Mouse (Mus musculus) activated CD4-positive, CD25-positive, alpha-beta regulatory T cell, adult 9 weeks (primary cell): Measurements from ENCODE around the gene Rab7. TPM values are rescaled to one million over a fixed set of nuclear protein-coding genes. Genes with fewer than 3 reads are reported as not detected.

Experiments used
- polyA plus RNA-seq: library from polyadenylated mRNA; unstranded; fragments of 100-300 nt; shearing (Covaris generic); gene quantifications from one replicate; pipeline ENCODE4 v1.2.1, GENCODE M21; 2017

Rab7 gene
- 300 TPM for polyA plus RNA-seq

DNA sequence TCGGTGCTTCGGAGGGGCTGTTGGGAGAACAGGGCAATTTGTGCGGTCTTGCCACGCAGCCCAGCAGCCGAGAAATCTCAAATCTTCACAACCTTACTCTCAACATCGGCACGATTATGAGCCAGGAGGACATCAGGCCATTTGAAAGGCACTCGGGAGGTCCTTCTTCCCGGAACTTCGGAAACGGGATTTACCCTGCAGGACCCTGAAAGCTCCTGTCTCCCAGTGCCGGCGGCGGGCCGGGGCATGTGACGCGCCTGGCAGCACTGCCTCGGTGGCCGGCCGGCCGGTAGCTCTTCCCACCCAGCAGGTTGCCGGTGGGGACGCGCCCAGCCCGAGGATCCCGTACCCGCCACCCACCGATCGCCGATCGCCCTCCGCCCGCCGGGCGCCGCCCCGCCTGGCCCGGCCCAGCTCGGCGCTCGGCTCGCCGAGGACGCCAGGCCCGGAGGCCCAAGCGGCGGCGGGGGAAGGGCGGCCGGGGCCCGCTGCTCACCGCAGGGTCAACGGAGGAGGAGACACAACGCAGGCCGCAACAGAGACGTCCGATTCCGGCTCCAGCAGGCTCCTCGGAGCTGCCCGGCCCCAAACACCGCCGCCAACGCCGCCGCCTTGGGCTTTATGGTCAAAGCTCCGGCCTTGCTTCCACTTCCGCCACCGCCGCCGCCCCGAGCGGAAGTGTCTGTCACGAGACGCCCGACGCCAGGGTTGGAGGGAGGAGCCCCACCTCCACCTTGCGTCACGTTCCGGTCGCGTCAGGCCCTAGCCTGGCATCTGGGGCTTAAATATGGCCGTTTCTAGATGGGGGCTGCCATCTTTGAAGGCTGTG is at the start of gene Rab7:
Gene Rab7, minus strand, starts transcription at position 694 of the 829 bp plus-strand sequence.

DNA sequence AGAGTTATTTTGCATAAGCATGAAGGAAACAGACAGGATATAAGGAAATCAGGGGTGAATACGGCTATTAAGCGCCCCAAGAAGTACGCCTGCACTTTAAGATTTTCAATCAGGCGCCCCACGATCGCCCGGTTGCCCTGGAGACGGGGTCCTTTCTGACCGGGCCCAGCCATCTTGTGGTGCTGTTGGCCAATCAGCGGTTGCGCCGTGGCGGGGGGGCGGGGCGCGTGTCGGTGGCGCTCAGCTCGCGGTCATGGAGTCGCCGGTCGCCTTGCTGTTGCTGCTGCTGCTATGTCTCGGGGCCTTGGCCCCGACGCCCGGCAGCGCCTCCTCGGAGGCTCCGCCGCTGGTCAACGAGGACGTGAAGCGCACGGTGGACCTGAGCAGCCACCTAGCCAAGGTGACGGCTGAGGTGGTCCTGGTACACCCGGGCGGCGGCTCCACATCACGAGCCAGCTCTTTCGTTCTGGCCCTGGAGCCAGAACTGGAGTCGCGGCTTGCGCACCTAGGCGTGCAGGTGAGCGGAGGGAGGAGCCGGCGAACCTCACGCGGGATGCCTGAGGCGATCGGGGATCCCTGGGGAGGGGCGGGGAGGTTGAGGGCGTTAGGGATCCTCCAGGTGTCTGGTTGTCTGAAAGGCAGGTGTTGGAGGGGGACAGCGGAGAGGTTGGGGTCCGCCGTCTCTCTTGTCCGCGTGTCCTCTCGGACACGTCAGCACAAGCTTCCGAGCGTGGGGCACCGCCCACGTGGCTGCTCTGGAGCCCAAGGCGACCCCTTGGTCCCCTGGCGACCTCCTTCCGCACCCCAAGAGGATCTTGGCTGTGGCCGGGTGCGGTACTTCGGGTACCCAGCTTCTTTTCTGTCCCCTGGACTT is 39.4 kb upstream of the Rab7 start, which contains the start of gene Rpn1:
Gene Rpn1, plus strand, starts transcription at position 205 of the 874 bp plus-strand sequence.

DNA sequence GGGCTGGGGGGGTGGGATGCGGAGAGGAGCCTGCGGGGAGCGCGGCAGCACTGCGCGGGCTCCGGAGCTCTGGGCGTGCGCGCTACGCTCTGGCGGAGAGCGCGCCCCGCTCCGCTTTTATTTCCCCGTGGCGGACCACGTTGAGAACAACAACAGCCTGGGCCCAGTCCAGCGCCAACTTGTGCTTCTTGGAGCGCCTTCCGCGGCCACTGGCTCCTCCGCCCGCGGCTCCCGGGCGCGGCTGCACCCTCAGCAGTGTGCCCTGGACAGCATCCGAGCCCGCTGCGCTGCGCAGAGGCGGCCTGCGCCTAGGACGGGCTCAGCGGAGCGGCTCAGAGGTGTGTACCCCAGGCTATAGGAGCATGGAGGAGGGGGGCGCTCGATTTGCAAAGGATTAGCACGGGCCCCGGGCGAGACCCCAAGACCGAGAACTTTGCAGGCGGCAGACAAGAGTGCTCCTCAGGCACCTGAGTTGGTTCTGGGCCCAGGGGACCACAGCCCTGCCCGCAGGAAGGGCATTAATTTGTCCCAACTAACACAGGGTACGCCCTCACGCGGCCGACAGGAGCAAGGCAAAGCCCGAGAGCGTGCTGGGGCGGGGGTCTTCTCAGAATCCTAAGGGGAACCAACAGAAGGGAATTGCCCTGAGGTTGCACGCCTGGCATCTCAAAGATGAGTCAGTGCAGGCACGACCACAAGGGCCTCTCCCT is 63.4 kb downstream of the Rab7 start, which contains the start of gene H1fx:
Gene H1fx, minus strand, starts transcription at position 91 of the 710 bp plus-strand sequence.

Other genes with a start within 250 kb of the Rab7 start
- gene Rab43, start 233.1 kb downstream of the Rab7 start, polyA plus RNA-seq, result 13.8 TPM
- gene Gm45140, start 209.5 kb downstream of the Rab7 start, polyA plus RNA-seq, result 8.3 TPM
- gene Isy1, start 206.5 kb downstream of the Rab7 start, polyA plus RNA-seq, result 84.8 TPM
- gene Cnbp, start 194.2 kb downstream of the Rab7 start, polyA plus RNA-seq, result 1,064 TPM
- 176 TPM for gene Copg1, start 157.5 kb downstream of the Rab7 start, polyA plus RNA-seq
- gene Hmces, start 131.3 kb downstream of the Rab7 start, polyA plus RNA-seq, result 54.8 TPM
- gene H1fx, start 63.6 kb downstream of the Rab7 start, polyA plus RNA-seq, result not detected
- 286 TPM for gene Rpn1, start 39.2 kb upstream of the Rab7 start, polyA plus RNA-seq
- gene Gata2, start 148.6 kb upstream of the Rab7 start, polyA plus RNA-seq, result not detected
- not detected for gene Dnajb8, start 177.0 kb upstream of the Rab7 start, polyA plus RNA-seq